Mouse (Mus musculus): Measurements from ENCODE around the gene Prrc2a. TPM values are rescaled to one million over a fixed set of nuclear protein-coding genes. Genes with fewer than 3 reads are reported as not detected.

Gene Prrc2a
- polyA plus RNA-seq, 1 experiment from 2014 or later = 185 TPM

DNA sequence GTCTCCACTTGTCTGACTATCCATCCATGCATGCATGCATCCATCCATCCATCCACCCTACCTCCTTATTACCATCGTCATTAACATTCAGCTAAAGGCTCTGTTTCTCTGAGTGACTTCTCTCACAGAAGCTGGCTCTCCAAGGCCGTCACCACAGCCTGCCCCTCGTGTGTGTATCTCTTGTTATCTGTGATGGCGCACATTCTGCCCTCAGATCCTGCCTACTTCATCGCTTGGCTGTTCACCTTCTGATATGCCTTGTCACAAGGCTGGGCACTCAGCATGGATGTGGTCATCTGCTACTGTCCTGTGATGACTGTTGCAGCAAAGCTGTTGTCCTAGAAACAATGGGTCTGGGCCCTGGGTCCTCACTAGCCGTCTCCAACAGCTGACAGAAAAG, 59.9 kb downstream of the Prrc2a start:
- Histone ChIP-seq H3K4me2 (replicated peaks) (no peak overlapping the region), H3K9ac (replicated peaks) (no peak overlapping the region), H3K36me3 (peaks cover 38% of the 10 kb centered on the region), H3K4me3 (no peak overlapping the region), H3K27ac (replicated peaks) (no peak overlapping the region), H3K4me1 (peaks cover 6% of the 10 kb centered on the region), H3K9me3 (no peaks in the 10 kb centered on the region), H3K27me3 (no peaks in the 10 kb centered on the region)
- no peak for ATAC-seq (replicated peaks)
- 70% methylated on average over 6 of the region's 6 CpGs for WGBS

DNA sequence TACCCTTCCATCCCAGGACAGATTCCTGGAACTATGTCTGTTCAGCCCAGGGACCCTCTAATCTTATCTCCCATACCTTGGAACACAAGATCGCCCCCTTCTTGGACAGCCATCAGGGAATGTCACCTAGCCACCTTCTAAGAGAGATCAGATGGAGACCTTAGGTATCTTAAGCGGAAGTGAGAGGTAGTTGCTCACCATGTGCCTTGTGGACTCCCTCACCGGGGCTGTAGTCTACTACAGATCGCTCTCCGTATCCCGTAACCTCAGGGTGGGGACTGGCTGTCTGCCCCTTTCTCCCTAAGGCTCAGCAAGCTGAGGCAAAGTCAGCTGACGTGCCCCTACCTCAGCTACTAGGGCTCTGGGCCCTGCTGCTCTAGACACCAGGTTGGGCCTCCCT, 60.6 kb downstream of the Prrc2a start:
- Histone ChIP-seq H3K27me3 (no peaks in the 10 kb centered on the region), H3K4me3 (no peak overlapping the region), H3K27ac (replicated peaks) (no peak overlapping the region), H3K9ac (replicated peaks) (no peak overlapping the region), H3K4me2 (replicated peaks) (no peak overlapping the region), H3K4me1 (peaks cover 6% of the 10 kb centered on the region), H3K9me3 (no peaks in the 10 kb centered on the region), H3K36me3 (peaks cover 45% of the 10 kb centered on the region)
- WGBS = 96% methylated on average over 7 of the region's 7 CpGs
- ATAC-seq (replicated peaks) = no peak

DNA sequence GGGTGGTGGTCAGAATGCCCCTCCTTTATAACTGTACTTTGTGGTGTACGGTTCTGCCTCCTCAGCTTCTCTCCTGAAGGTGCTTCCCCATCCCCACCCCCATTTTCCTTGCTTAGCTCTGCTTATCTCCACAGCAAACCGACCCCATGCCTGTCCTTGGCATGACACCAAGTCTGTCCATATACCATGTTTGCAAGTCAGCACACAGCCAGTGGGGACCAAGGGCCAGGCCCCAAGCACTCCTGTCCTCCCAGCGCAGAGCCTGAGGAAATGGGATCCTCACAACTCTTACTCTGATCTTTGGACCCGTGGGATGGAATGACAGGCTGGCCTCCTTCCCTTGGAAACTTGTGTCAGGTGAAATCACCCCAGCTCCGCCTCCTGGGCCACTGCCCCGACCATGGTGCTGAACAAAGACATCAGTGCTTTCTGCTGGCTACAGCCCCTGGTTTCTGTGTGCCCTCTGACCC, 61.4 kb downstream of the Prrc2a start:
- Histone ChIP-seq H3K9me3 (no peaks in the 10 kb centered on the region), H3K4me2 (replicated peaks) (no peak overlapping the region), H3K36me3 (peaks cover 51% of the 10 kb centered on the region), H3K27ac (replicated peaks) (no peak overlapping the region), H3K9ac (replicated peaks) (no peak overlapping the region), H3K27me3 (no peaks in the 10 kb centered on the region), H3K4me1 (peaks cover 6% of the 10 kb centered on the region), H3K4me3 (no peak overlapping the region)
- WGBS = 75% methylated on average over 6 of the region's 6 CpGs
- no peak for ATAC-seq (replicated peaks)

DNA sequence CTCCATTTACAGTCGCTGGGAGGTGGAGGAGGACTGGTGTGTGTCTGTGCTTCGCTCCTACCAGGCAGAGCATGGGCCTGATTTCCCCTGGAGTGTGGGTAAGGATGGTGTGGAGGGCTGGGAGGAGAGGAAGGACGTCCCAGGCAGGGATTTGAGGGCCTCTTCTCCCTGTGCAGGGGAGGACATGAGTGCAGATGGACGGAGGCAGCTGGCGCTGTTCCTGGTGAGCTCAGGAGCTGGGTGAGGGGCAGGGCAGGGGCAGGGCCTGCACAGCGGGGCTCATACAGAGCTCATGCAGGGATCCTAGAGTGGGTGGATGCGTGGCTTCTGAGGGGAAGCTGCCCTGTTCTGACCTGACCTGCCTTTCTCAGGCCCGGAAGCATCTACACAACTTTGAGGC, 62.4 kb downstream of the Prrc2a start:
- no peaks in the 10 kb centered on the region for H3K27me3 ChIP-seq
- no peak overlapping the region for H3K4me2 ChIP-seq (replicated peaks)
- peaks cover 59% of the 10 kb centered on the region for H3K36me3 ChIP-seq
- no peaks in the 10 kb centered on the region for H3K9me3 ChIP-seq
- no peak overlapping the region for H3K9ac ChIP-seq (replicated peaks)
- 76% methylated on average over 7 of the region's 8 CpGs for WGBS
- H3K27ac ChIP-seq (replicated peaks) = no peak overlapping the region
- H3K4me3 ChIP-seq = no peak overlapping the region
- peaks cover 6% of the 10 kb centered on the region for H3K4me1 ChIP-seq
- no peak for ATAC-seq (replicated peaks)

DNA sequence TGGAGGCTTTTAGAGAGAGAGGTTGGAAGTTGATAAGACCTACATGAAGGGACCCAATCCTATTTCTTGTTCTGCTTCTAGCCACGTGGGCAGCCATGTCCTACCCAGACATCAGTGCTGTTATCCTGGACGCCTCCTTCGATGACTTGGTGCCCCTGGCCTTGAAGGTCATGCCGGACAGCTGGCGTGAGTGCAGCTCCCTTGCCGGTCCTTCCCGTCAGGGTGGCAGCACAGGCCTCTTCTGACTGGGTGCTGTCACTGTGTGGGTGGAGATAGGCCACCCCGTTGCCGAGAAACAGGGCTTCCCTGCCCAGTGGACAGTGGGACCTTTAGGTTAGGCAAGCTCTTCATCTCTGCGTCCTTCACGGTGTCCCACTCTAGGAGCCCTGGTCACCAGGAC, 63.5 kb downstream of the Prrc2a start:
- ATAC-seq (replicated peaks) = no peak
- Histone ChIP-seq H3K27me3 (no peaks in the 10 kb centered on the region), H3K4me2 (replicated peaks) (no peak overlapping the region), H3K36me3 (peaks cover 71% of the 10 kb centered on the region), H3K4me3 (no peak overlapping the region), H3K4me1 (peaks cover 4% of the 10 kb centered on the region), H3K9ac (replicated peaks) (no peak overlapping the region), H3K27ac (replicated peaks) (no peak overlapping the region), H3K9me3 (no peaks in the 10 kb centered on the region)
- WGBS = 93% methylated on average over 11 of the region's 11 CpGs

DNA sequence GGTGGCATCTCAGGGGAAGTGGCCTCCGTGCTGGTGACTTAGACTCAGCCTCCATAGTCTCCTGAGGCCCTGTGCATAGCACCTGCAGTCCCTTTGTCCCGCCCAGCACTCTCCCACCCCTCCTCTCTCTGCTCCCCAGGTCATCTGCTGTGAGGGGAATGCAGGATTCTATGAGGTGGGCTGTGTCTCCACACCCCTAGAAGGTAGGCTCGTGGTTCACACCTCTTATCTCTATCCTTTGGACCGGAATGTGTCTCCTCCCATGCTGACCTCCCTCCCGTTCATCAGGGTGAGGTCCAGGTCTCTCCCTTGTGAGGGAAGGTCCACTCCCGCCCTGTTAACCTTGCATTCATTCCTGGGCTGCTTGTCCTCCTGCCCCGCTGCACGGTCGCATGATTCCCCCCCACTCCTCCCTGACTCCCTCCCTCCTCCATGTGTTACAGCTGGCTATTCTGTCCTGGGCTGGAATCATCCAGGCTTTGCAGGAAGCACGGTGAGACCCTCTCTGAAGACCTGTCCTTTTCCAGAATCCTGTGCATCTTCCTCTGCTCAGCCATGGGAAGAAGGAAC, 64.4 kb downstream of the Prrc2a start:
- ATAC-seq (replicated peaks) = no peak
- Histone ChIP-seq H3K4me3 (no peak overlapping the region), H3K36me3 (peaks cover 78% of the 10 kb centered on the region), H3K27ac (replicated peaks) (no peak overlapping the region), H3K9me3 (no peaks in the 10 kb centered on the region), H3K4me2 (replicated peaks) (no peak overlapping the region), H3K4me1 (no peaks in the 10 kb centered on the region), H3K9ac (replicated peaks) (no peak overlapping the region), H3K27me3 (no peaks in the 10 kb centered on the region)
- 75% methylated on average over 10 of the region's 10 CpGs for WGBS

Small RNA genes within 50 kb of the gene (microRNA-seq; reads per million reads assigned to microRNA genes)
- not detected for gene Mir6973a
- gene Mir6974 = not detected

Other genes with a start within 250 kb of the Prrc2a start
- gene Neu1, start 233.6 kb downstream of the Prrc2a start, polyA plus RNA-seq (2015; fragmentation: Nextera tagmentation; extraction: Ambion mirVana) = 27.9 and 31.0 TPM in 2 replicates
- 0.10 and 0.17 TPM in 2 replicates for gene Hspa1b, start 205.7 kb downstream of the Prrc2a start, polyA plus RNA-seq (2015; fragmentation: Nextera tagmentation; extraction: Ambion mirVana)
- not detected in 2 replicates for gene Gm20481, start 195.0 kb downstream of the Prrc2a start, polyA plus RNA-seq (2015; fragmentation: Nextera tagmentation; extraction: Ambion mirVana)
- gene Hspa1a, start 192.7 kb downstream of the Prrc2a start, polyA plus RNA-seq (2015; fragmentation: Nextera tagmentation; extraction: Ambion mirVana) = 3.6 and 3.7 TPM in 2 replicates
- gene Hspa1l, start 192.2 kb downstream of the Prrc2a start, polyA plus RNA-seq (2015; fragmentation: Nextera tagmentation; extraction: Ambion mirVana) = 1.5 TPM in 2 replicates
- 132 and 149 TPM in 2 replicates for gene Lsm2, start 183.0 kb downstream of the Prrc2a start, polyA plus RNA-seq (2015; fragmentation: Nextera tagmentation; extraction: Ambion mirVana)
- gene Vars, start 163.9 kb downstream of the Prrc2a start, polyA plus RNA-seq (2015; fragmentation: Nextera tagmentation; extraction: Ambion mirVana) = 82.9 and 88.6 TPM in 2 replicates
- 0.14 and 0.28 TPM in 2 replicates for gene Vwa7, start 148.3 kb downstream of the Prrc2a start, polyA plus RNA-seq (2015; fragmentation: Nextera tagmentation; extraction: Ambion mirVana)
- 5.8 and 5.9 TPM in 2 replicates for gene Sapcd1, start 136.9 kb downstream of the Prrc2a start, polyA plus RNA-seq (2015; fragmentation: Nextera tagmentation; extraction: Ambion mirVana)
- 2.8 and 3.2 TPM in 2 replicates for gene Msh5, start 118.2 kb downstream of the Prrc2a start, polyA plus RNA-seq (2015; fragmentation: Nextera tagmentation; extraction: Ambion mirVana)
- 98.4 and 100 TPM in 2 replicates for gene Clic1, start 114.9 kb downstream of the Prrc2a start, polyA plus RNA-seq (2015; fragmentation: Nextera tagmentation; extraction: Ambion mirVana)
- gene Ddah2, start 105.9 kb downstream of the Prrc2a start, polyA plus RNA-seq (2015; fragmentation: Nextera tagmentation; extraction: Ambion mirVana) = 540 and 556 TPM in 2 replicates
- gene Ly6g6c, start 99.5 kb downstream of the Prrc2a start, polyA plus RNA-seq (2015; fragmentation: Nextera tagmentation; extraction: Ambion mirVana) = not detected in 2 replicates
- 0.15 and 0.17 TPM in 2 replicates for gene Mpig6b, start 98.7 kb downstream of the Prrc2a start, polyA plus RNA-seq (2015; fragmentation: Nextera tagmentation; extraction: Ambion mirVana)
- gene Ly6g6e, start 88.0 kb downstream of the Prrc2a start, polyA plus RNA-seq (2015; fragmentation: Nextera tagmentation; extraction: Ambion mirVana) = 10.0 and 11.9 TPM in 2 replicates
- gene Ly6g6d, start 86.8 kb downstream of the Prrc2a start, polyA plus RNA-seq (2015; fragmentation: Nextera tagmentation; extraction: Ambion mirVana) = 0.46 and 0.47 TPM in 2 replicates
- gene Ly6g6f, start 79.3 kb downstream of the Prrc2a start, polyA plus RNA-seq (2015; fragmentation: Nextera tagmentation; extraction: Ambion mirVana) = 0.32 TPM in 1 of 2 replicates, not detected in the other
- gene Abhd16a, start 75.6 kb downstream of the Prrc2a start, polyA plus RNA-seq (2015; fragmentation: Nextera tagmentation; extraction: Ambion mirVana) = 93.2 and 97.4 TPM in 2 replicates
- not detected in 2 replicates for gene Ly6g5c, start 56.6 kb downstream of the Prrc2a start, polyA plus RNA-seq (2015; fragmentation: Nextera tagmentation; extraction: Ambion mirVana)
- 1.2 and 1.3 TPM in 2 replicates for gene Ly6g5b, start 49.5 kb downstream of the Prrc2a start, polyA plus RNA-seq (2015; fragmentation: Nextera tagmentation; extraction: Ambion mirVana)
- 29.3 and 32.0 TPM in 2 replicates for gene Gpank1, start 43.4 kb downstream of the Prrc2a start, polyA plus RNA-seq (2015; fragmentation: Nextera tagmentation; extraction: Ambion mirVana)
- gene Csnk2b, start 42.8 kb downstream of the Prrc2a start, polyA plus RNA-seq (2015; fragmentation: Nextera tagmentation; extraction: Ambion mirVana) = 307 and 309 TPM in 2 replicates
- gene D17H6S53E, start 38.5 kb downstream of the Prrc2a start, polyA plus RNA-seq (2015; fragmentation: Nextera tagmentation; extraction: Ambion mirVana) = 8.7 TPM in 2 replicates
- 0.28 and 0.31 TPM in 2 replicates for gene Apom, start 32.8 kb downstream of the Prrc2a start, polyA plus RNA-seq (2015; fragmentation: Nextera tagmentation; extraction: Ambion mirVana)
- 92.3 and 93.8 TPM in 2 replicates for gene Bag6, start 29.7 kb downstream of the Prrc2a start, polyA plus RNA-seq (2015; fragmentation: Nextera tagmentation; extraction: Ambion mirVana)
- gene Aif1, start 11.2 kb upstream of the Prrc2a start, polyA plus RNA-seq (2015; fragmentation: Nextera tagmentation; extraction: Ambion mirVana) = 5.7 and 7.8 TPM in 2 replicates
- gene Lst1, start 23.5 kb upstream of the Prrc2a start, polyA plus RNA-seq (2015; fragmentation: Nextera tagmentation; extraction: Ambion mirVana) = 6.2 and 6.8 TPM in 2 replicates
- gene Ltb, start 29.5 kb upstream of the Prrc2a start, polyA plus RNA-seq (2015; fragmentation: Nextera tagmentation; extraction: Ambion mirVana) = 0.25 and 0.70 TPM in 2 replicates
- not detected in 2 replicates for gene Tnf, start 37.1 kb upstream of the Prrc2a start, polyA plus RNA-seq (2015; fragmentation: Nextera tagmentation; extraction: Ambion mirVana)
- 0.36 TPM in 1 of 2 replicates, not detected in the other for gene Lta, start 40.5 kb upstream of the Prrc2a start, polyA plus RNA-seq (2015; fragmentation: Nextera tagmentation; extraction: Ambion mirVana)
- 0.61 and 1.1 TPM in 2 replicates for gene Gm16181, start 55.9 kb upstream of the Prrc2a start, polyA plus RNA-seq (2015; fragmentation: Nextera tagmentation; extraction: Ambion mirVana)
- gene Atp6v1g2, start 68.8 kb upstream of the Prrc2a start, polyA plus RNA-seq (2015; fragmentation: Nextera tagmentation; extraction: Ambion mirVana) = 38.2 and 41.5 TPM in 2 replicates
- gene Nfkbil1, start 70.9 kb upstream of the Prrc2a start, polyA plus RNA-seq (2015; fragmentation: Nextera tagmentation; extraction: Ambion mirVana) = 11.7 and 12.3 TPM in 2 replicates
- gene Ddx39b, start 76.8 kb upstream of the Prrc2a start, polyA plus RNA-seq (2015; fragmentation: Nextera tagmentation; extraction: Ambion mirVana) = 478 and 488 TPM in 2 replicates
- 48.1 and 50.1 TPM in 2 replicates for gene H2-D1, start 97.8 kb upstream of the Prrc2a start, polyA plus RNA-seq (2015; fragmentation: Nextera tagmentation; extraction: Ambion mirVana)
- gene H2-Q1, start 155.5 kb upstream of the Prrc2a start, polyA plus RNA-seq (2015; fragmentation: Nextera tagmentation; extraction: Ambion mirVana) = 0.27 and 0.32 TPM in 2 replicates
- 1.1 and 1.2 TPM in 2 replicates for gene H2-Q2, start 177.3 kb upstream of the Prrc2a start, polyA plus RNA-seq (2015; fragmentation: Nextera tagmentation; extraction: Ambion mirVana)
- gene H2-Q4, start 214.7 kb upstream of the Prrc2a start, polyA plus RNA-seq (2015; fragmentation: Nextera tagmentation; extraction: Ambion mirVana) = 0.73 and 0.80 TPM in 2 replicates

Data from forebrain, embryonic 15.5 days (tissue).